7 mouse cellular contexts compared by ENCODE assay signal in genomic region chr17:35517526-35517925, GRCm38 (mm10). TPM values are rescaled to one million over a fixed set of nuclear protein-coding genes. Genes with fewer than 3 reads are reported as not detected.
A peak's percentile ranks its signal among the peaks of the same experiment; 100 is the strongest.
DNase-seq lines count a peak whose midpoint lies in the region; TF ChIP-seq lines count a peak whose summit lies in the region.

No protein-coding gene starts in this region.

- H3K4me3 ChIP-seq in testis, adult 2 months (ENCODE audit: control insufficient read depth, low read depth, low read length) = peak overlapping the region; percentile 90
- H3K4me3 ChIP-seq in forebrain, embryonic 10.5 days = peak overlapping the region; percentile 70
- H3K4me3 ChIP-seq in limb, embryonic 10.5 days = peak overlapping the region; percentile 72

- WGBS in forebrain, embryonic 10.5 days = 12% methylated on average over 12 of the region's 12 CpGs
- 12% methylated on average over 12 of the region's 12 CpGs for WGBS in limb, embryonic 10.5 days

- no peak for TF ChIP-seq POLR2A in testis, adult 2 months (IDR thresholded peaks at IDR 0.05; ENCODE audit: control insufficient read depth, low read depth, low read length)

- peaks cover 8% of the 10 kb centered on the region for H3K4me1 ChIP-seq in testis, adult 2 months (ENCODE audit: control insufficient read depth, insufficient read depth, low read length)
- H3K4me1 ChIP-seq in forebrain, embryonic 10.5 days = peaks cover 38% of the 10 kb centered on the region
- peaks cover 34% of the 10 kb centered on the region for H3K4me1 ChIP-seq in limb, embryonic 10.5 days

- DNase-seq in testis, postnatal 10 days (ENCODE audit: low spot score) = no peak
- no peak for DNase-seq in forebrain, embryonic 10.5 days (ENCODE audit: extremely low spot score, low spot score)
- DNase-seq in limb, embryonic 10.5 days (ENCODE audit: low spot score) = no peak
- peak; percentile 32 for DNase-seq in retina, embryonic 14.5 days (ENCODE audit: low spot score)
- no peak for DNase-seq in gastrocnemius, postnatal 10 days
- DNase-seq in spleen, postnatal 36 days (ENCODE audit: low spot score in 2 of 2) = no peak

- H3K9me3 ChIP-seq in forebrain, embryonic 10.5 days = no peaks in the 10 kb centered on the region
- no peaks in the 10 kb centered on the region for H3K9me3 ChIP-seq in limb, embryonic 10.5 days (replicated peaks)

- H3K27ac ChIP-seq in testis, adult 2 months (ENCODE audit: control insufficient read depth, insufficient read depth, low read depth, low read length) = peak overlapping the region; percentile 73
- H3K27ac ChIP-seq in forebrain, embryonic 10.5 days = peak overlapping the region; percentile 88
- H3K27ac ChIP-seq in limb, embryonic 10.5 days = peak overlapping the region; percentile 85

- no peak for TF ChIP-seq CTCF in testis, adult 2 months (IDR thresholded peaks at IDR 0.05; ENCODE audit: control insufficient read depth, insufficient read depth, insufficient replicate concordance, low read depth, low read length)

- H3K27me3 ChIP-seq in testis, adult 2 months (ENCODE audit: control insufficient read depth, insufficient read depth, low read length) = no peaks in the 10 kb centered on the region
- H3K27me3 ChIP-seq in forebrain, embryonic 10.5 days (ENCODE audit: poor library complexity, severe bottlenecking) = peaks cover 9% of the 10 kb centered on the region
- H3K27me3 ChIP-seq in limb, embryonic 10.5 days (ENCODE audit: low read depth, poor library complexity, severe bottlenecking) = no peaks in the 10 kb centered on the region

- H3K36me3 ChIP-seq in testis, adult 2 months (ENCODE audit: control insufficient read depth, insufficient read depth, low read length) = no peaks in the 10 kb centered on the region
- H3K36me3 ChIP-seq in forebrain, embryonic 10.5 days (replicated peaks) = peaks cover 38% of the 10 kb centered on the region
- peaks cover 32% of the 10 kb centered on the region for H3K36me3 ChIP-seq in limb, embryonic 10.5 days

RNA-seq across cellular contexts. Expression of gene Cchcr1, which starts 0.6 kb away (rescaled TPM):
- polyA plus RNA-seq in testis, adult 2 months (2012; rRNA removed) = 294 and 295 TPM in 2 replicates
- 21.6 and 26.1 TPM in 2 replicates for polyA plus RNA-seq in forebrain, embryonic 10.5 days (2016; fragmentation: Nextera tagmentation; extraction: Ambion mirVana)
- polyA plus RNA-seq in limb, embryonic 10.5 days (2016; fragmentation: Nextera tagmentation; extraction: Ambion mirVana) = 24.9 and 25.5 TPM in 2 replicates
- total RNA-seq in gastrocnemius, postnatal 10 days (2021) = 1 to 10 TPM; 5.0 to 6.8 TPM

RNA-seq across cellular contexts. Expression of gene Tcf19, which starts 0.9 kb away (rescaled TPM):
- 2.5 and 2.6 TPM in 2 replicates for polyA plus RNA-seq in testis, adult 2 months (2012; rRNA removed)
- 52.2 and 57.1 TPM in 2 replicates for polyA plus RNA-seq in forebrain, embryonic 10.5 days (2016; fragmentation: Nextera tagmentation; extraction: Ambion mirVana)
- 38.8 and 52.0 TPM in 2 replicates for polyA plus RNA-seq in limb, embryonic 10.5 days (2016; fragmentation: Nextera tagmentation; extraction: Ambion mirVana)
- total RNA-seq in gastrocnemius, postnatal 10 days (2021) = 10 to 100 TPM; 11.6 to 13.6 TPM

RNA-seq across cellular contexts. Expression of gene Pou5f1, which starts 11.7 kb away (rescaled TPM):
- 9.6 and 11.1 TPM in 2 replicates for polyA plus RNA-seq in testis, adult 2 months (2012; rRNA removed)
- polyA plus RNA-seq in forebrain, embryonic 10.5 days (2016; fragmentation: Nextera tagmentation; extraction: Ambion mirVana) = 0.12 TPM in 1 of 2 replicates, not detected in the other
- not detected in 2 replicates for polyA plus RNA-seq in limb, embryonic 10.5 days (2016; fragmentation: Nextera tagmentation; extraction: Ambion mirVana)
- total RNA-seq in gastrocnemius, postnatal 10 days (2021) = not detected

RNA-seq across cellular contexts. Expression of gene Psors1c2, which starts 15.5 kb away (rescaled TPM):
- 2.5 and 3.6 TPM in 2 replicates for polyA plus RNA-seq in testis, adult 2 months (2012; rRNA removed)
- 2.2 and 2.6 TPM in 2 replicates for polyA plus RNA-seq in forebrain, embryonic 10.5 days (2016; fragmentation: Nextera tagmentation; extraction: Ambion mirVana)
- 1.4 TPM in 2 replicates for polyA plus RNA-seq in limb, embryonic 10.5 days (2016; fragmentation: Nextera tagmentation; extraction: Ambion mirVana)
- not detected for total RNA-seq in gastrocnemius, postnatal 10 days (2021)

RNA-seq across cellular contexts. Expression of gene Cdsn, which starts 34.4 kb away (rescaled TPM):
- 8.7 and 9.5 TPM in 2 replicates for polyA plus RNA-seq in testis, adult 2 months (2012; rRNA removed)
- polyA plus RNA-seq in forebrain, embryonic 10.5 days (2016; fragmentation: Nextera tagmentation; extraction: Ambion mirVana) = not detected in 2 replicates
- not detected in 2 replicates for polyA plus RNA-seq in limb, embryonic 10.5 days (2016; fragmentation: Nextera tagmentation; extraction: Ambion mirVana)
- under 1 TPM; 0.14 to 0.19 TPM for total RNA-seq in gastrocnemius, postnatal 10 days (2021)

Comparison
In these comparisons a context has a peak if more than half of its experiments do, and no peak if none do; other contexts are left out.
1. RNA of gene Cchcr1, which starts 0.6 kb away (polyA plus RNA-seq): 294 to 295 TPM in testis, adult 2 months; 24.9 to 25.5 TPM in limb, embryonic 10.5 days and 21.6 to 26.1 TPM in forebrain, embryonic 10.5 days; every median in the first group is over 10 times any median in the second.
2. RNA of gene Tcf19, which starts 0.9 kb away (polyA plus RNA-seq): 52.2 to 57.1 TPM in forebrain, embryonic 10.5 days and 38.8 to 52.0 TPM in limb, embryonic 10.5 days; 2.5 to 2.6 TPM in testis, adult 2 months; every median in the first group is over 10 times any median in the second.
3. Peak in every context shown above with its lines, with median percentiles within 50 percentile points of each other: H3K27ac ChIP-seq and H3K4me3 ChIP-seq.